Mouse (Mus musculus) neural tube, embryonic 13.5 days (tissue): ENCODE measurements around the gene Fbxl7. TPM values are rescaled to one million over a fixed set of nuclear protein-coding genes. Genes with fewer than 3 reads are reported as not detected.

Experiments
- ATAC-seq: fragments of 200-750 bp; cut with Nextera tagmentation; 2 replicates; pipeline ENCODE4 v1.8.0; 2017; ENCODE audit warnings: low read depth, mild to moderate bottlenecking, moderate TSS enrichment, moderate library complexity
- H3K27ac ChIP-seq: fragments of 300-500 bp; sonication (generic); replicated peaks from 2 replicates; pipeline ENCODE4 v1.5.1; 2015; ENCODE audit warnings: moderate library complexity, mild to moderate bottlenecking, inconsistent platforms
- H3K27me3 ChIP-seq: fragments of 300-500 bp; sonication (generic); 2 replicates; pipeline ENCODE4 v1.6.1; 2015; ENCODE audit warnings: mild to moderate bottlenecking, inconsistent platforms
- H3K36me3 ChIP-seq: fragments of 300-500 bp; sonication (generic); 2 replicates; pipeline ENCODE4 v1.6.1; 2015; ENCODE audit warnings: mild to moderate bottlenecking, inconsistent platforms
- H3K4me1 ChIP-seq: fragments of 300-500 bp; sonication (generic); replicated peaks from 2 replicates; pipeline ENCODE4 v1.6.1; 2015; ENCODE audit warnings: inconsistent platforms
- H3K4me2 ChIP-seq: fragments of 300-500 bp; sonication (generic); 2 replicates; pipeline ENCODE4 v1.6.1; 2015; ENCODE audit warnings: inconsistent platforms, mild to moderate bottlenecking, moderate library complexity
- H3K4me3 ChIP-seq: fragments of 300-500 bp; sonication (generic); 2 replicates; pipeline ENCODE4 v1.5.1; 2015; ENCODE audit warnings: mild to moderate bottlenecking, inconsistent platforms
- H3K9ac ChIP-seq: fragments of 300-500 bp; sonication (generic); 2 replicates; pipeline ENCODE4 v1.6.1; 2015; ENCODE audit warnings: moderate library complexity, mild to moderate bottlenecking, inconsistent platforms
- H3K9me3 ChIP-seq: fragments of 300-500 bp; sonication (generic); 2 replicates; pipeline ENCODE4 v1.6.1; 2016; ENCODE audit warnings: inconsistent platforms
- WGBS: fragments of 180-500 bp; shearing (Covaris S2); methylation state at CpG from one replicate; pipeline ENCODE4 v1.1.7; 2015; 5-methylcytosine and 5-hydroxymethylcytosine counted together
- polyA plus RNA-seq: library from polyadenylated mRNA; unstranded; fragments of >200 nt; fragmentation: Nextera tagmentation; extraction: Ambion mirVana; gene quantifications from 2 replicates; pipeline ENCODE4 v1.2.1, GENCODE M21; 2015

The Fbxl7 gene
- 12.6 and 14.2 TPM in 2 replicates for polyA plus RNA-seq

DNA sequence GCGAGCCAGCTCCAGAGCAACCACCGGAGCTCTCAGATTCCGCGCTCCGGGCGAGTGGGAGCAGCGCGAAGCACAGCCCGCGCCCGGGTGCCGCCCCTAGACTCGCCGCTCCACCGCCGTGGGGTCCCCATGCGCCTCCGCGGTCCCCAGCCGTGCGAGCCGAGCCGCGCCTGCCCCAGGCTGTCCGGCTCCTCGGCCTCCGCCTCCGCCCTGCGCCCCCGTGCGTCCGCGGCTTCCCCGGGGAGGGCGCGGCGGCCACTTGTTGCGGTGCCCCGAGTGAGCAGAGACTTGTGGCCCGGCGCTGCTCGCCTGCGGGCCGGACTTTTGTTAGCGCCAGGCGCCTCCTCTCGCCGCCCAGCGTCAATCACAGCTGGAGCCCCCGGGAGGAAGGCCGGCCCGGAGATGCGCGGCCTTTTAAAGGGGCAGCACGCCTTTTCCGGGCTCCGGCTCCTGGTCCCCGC is at the start of gene Fbxl7:
TSS of gene Fbxl7 (minus strand) at position 330 of the 461 bp plus-strand sequence.
- Histone ChIP-seq H3K4me2 (peak within 1 kb of the TSS; percentile 85), H3K9me3 (no peaks in the 10 kb centered on the region), H3K36me3 (no peaks in the 10 kb centered on the region), H3K9ac (peak within 1 kb of the TSS; percentile 89), H3K27ac (peak within 1 kb of the TSS; percentile 90), H3K4me3 (peak within 1 kb of the TSS; percentile 80), H3K27me3 (no peaks in the 10 kb centered on the region), H3K4me1 (peaks cover 35% of the 10 kb centered on the region)
- peak; percentile 92 for ATAC-seq
- under 1% methylated on average over 49 of the region's 58 CpGs for WGBS

- H3K36me3 ChIP-seq = no peaks in the 10 kb centered on the region
- peaks cover 5% of the 10 kb centered on the region; the same call in 1 of the 2 replicates for H3K9me3 ChIP-seq
- ATAC-seq = no peak
- 82% methylated on average over 2 of the region's 2 CpGs for WGBS
- H3K9ac ChIP-seq = no peak overlapping the region
- H3K4me2 ChIP-seq = no peak overlapping the region
- 0 out of 2 replicates have a peak, but pooled peaks cover 3% of the 10 kb centered on the region for H3K27me3 ChIP-seq
- no peak overlapping the region for H3K27ac ChIP-seq
- no peaks in the 10 kb centered on the region for H3K4me1 ChIP-seq
- no peak overlapping the region for H3K4me3 ChIP-seq
Measured at GRCm38 (mm10) chr15:26922026-26922425, 26.6 kb upstream of the Fbxl7 start.

GRCm38 (mm10) chr15:26913427-26913826 is 18.0 kb upstream of the Fbxl7 start:
- Histone ChIP-seq H3K4me2 (no peak overlapping the region), H3K4me3 (no peak overlapping the region), H3K27me3 (no peaks in the 10 kb centered on the region), H3K36me3 (no peaks in the 10 kb centered on the region), H3K9me3 (peaks cover 4% of the 10 kb centered on the region; the same call in 1 of the 2 replicates), H3K4me1 (no peaks in the 10 kb centered on the region), H3K27ac (no peak overlapping the region), H3K9ac (no peak overlapping the region)
- no peak for ATAC-seq

DNA sequence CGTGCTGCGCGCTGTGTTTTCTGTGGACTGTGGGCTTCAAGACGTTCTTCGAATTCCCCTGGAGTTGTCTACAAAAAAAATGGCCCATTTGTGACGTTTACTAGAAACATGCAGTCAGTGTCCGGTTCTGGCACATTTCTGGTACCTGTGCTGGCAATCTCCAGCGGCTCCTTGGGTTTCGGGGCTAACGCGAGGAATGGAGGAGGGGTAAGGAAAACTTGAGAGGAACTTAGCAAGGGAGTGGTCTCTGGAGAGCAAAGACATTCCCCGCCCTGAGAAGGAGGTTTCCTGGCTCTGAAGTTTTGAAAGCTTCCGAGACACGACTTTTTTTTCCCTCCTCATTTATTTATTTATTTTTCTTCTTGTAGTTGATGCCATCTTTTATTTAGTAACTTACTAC is 381 bp upstream of the Fbxl7 start:
- H3K36me3 ChIP-seq = no peaks in the 10 kb centered on the region
- H3K4me3 ChIP-seq = peak overlapping the region; percentile 80
- WGBS = under 1% methylated on average over 14 of the region's 14 CpGs
- peak overlapping the region; percentile 85 for H3K4me2 ChIP-seq
- H3K27ac ChIP-seq = peak overlapping the region; percentile 90
- H3K4me1 ChIP-seq = peaks cover 35% of the 10 kb centered on the region
- H3K9me3 ChIP-seq = no peaks in the 10 kb centered on the region
- H3K9ac ChIP-seq = peak overlapping the region; percentile 89
- 0 out of 2 replicates have a peak, but pooled peaks have one; percentile 6 for ATAC-seq
- no peaks in the 10 kb centered on the region for H3K27me3 ChIP-seq

- WGBS = 1% methylated on average over 28 of the region's 28 CpGs
- H3K9me3 ChIP-seq = no peaks in the 10 kb centered on the region
- H3K4me2 ChIP-seq = peak overlapping the region; percentile 85
Measured at GRCm38 (mm10) chr15:26894801-26895229, 565 bp downstream of the Fbxl7 start.

GRCm38 (mm10) chr15:26894031-26894655 is 1.2 kb downstream of the Fbxl7 start:
- WGBS = 2% methylated on average over 12 of the region's 12 CpGs
- ATAC-seq = peak; percentile 24; the same call in 1 of the 2 replicates
- no peaks in the 10 kb centered on the region for H3K9me3 ChIP-seq
- peak overlapping the region; percentile 89 for H3K9ac ChIP-seq
- H3K36me3 ChIP-seq = no peaks in the 10 kb centered on the region
- peaks cover 35% of the 10 kb centered on the region for H3K4me1 ChIP-seq
- peak overlapping the region; percentile 85 for H3K4me2 ChIP-seq
- H3K27me3 ChIP-seq = no peaks in the 10 kb centered on the region
- peak overlapping the region; percentile 80 for H3K4me3 ChIP-seq
- H3K27ac ChIP-seq = peak overlapping the region; percentile 90

More at GRCm38 (mm10) chr15:26894801-26895229, 565 bp downstream of the Fbxl7 start:
- Histone ChIP-seq H3K27me3 (no peaks in the 10 kb centered on the region), H3K9ac (peak overlapping the region; percentile 89), H3K36me3 (no peaks in the 10 kb centered on the region), H3K27ac (peak overlapping the region; percentile 90), H3K4me1 (peaks cover 35% of the 10 kb centered on the region), H3K4me3 (peak overlapping the region; percentile 80)
- ATAC-seq = peak; percentile 88

GRCm38 (mm10) chr15:26893136-26893535 is 2.2 kb downstream of the Fbxl7 start:
- WGBS = 61% methylated on average over 4 of the region's 4 CpGs
- peak overlapping the region; percentile 31; the same call in 1 of the 2 replicates for H3K9ac ChIP-seq
- H3K4me2 ChIP-seq = peak overlapping the region; percentile 85
- ATAC-seq = no peak
- H3K4me1 ChIP-seq = peaks cover 35% of the 10 kb centered on the region
- no peaks in the 10 kb centered on the region for H3K27me3 ChIP-seq
- no peaks in the 10 kb centered on the region for H3K9me3 ChIP-seq
- no peak overlapping the region for H3K27ac ChIP-seq
- H3K4me3 ChIP-seq = peak overlapping the region; percentile 80
- no peaks in the 10 kb centered on the region for H3K36me3 ChIP-seq

- no peak for ATAC-seq
- 78% methylated on average over 5 of the region's 5 CpGs for WGBS
- Histone ChIP-seq H3K27me3 (no peaks in the 10 kb centered on the region), H3K27ac (no peak overlapping the region), H3K9ac (no peak overlapping the region), H3K9me3 (no peaks in the 10 kb centered on the region), H3K36me3 (no peaks in the 10 kb centered on the region), H3K4me1 (peaks cover 28% of the 10 kb centered on the region), H3K4me2 (no peak overlapping the region), H3K4me3 (no peak overlapping the region)
Measured at GRCm38 (mm10) chr15:26889971-26890370, 5.4 kb downstream of the Fbxl7 start.

DNA sequence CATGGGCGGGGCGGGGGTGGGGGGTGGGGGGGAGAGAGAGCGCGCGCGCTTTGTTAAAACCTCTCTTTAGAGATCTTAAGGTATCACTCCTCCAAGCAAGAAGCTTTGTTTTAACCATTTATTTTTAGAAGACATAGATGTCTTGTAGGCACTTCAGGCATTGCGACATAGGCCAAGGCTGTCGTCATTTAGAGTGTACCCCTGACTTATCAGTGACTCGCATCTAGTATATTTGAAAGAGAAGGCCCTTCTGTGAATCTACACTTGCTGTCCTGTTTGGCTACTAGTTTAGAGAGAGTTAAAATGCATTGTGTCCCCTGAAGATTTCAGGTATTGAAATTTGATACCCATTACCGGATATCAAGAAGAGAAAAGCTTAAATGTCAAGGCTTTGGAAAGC is 7.2 kb downstream of the Fbxl7 start:
- Histone ChIP-seq H3K4me3 (no peak overlapping the region), H3K4me1 (peaks cover 13% of the 10 kb centered on the region), H3K4me2 (no peak overlapping the region), H3K27me3 (no peaks in the 10 kb centered on the region), H3K9me3 (no peaks in the 10 kb centered on the region), H3K27ac (no peak overlapping the region), H3K9ac (no peak overlapping the region), H3K36me3 (no peaks in the 10 kb centered on the region)
- WGBS = 75% methylated on average over 10 of the region's 10 CpGs
- ATAC-seq = no peak

GRCm38 (mm10) chr15:26885979-26886378 is 9.4 kb downstream of the Fbxl7 start:
- no peaks in the 10 kb centered on the region for H3K9me3 ChIP-seq
- H3K9ac ChIP-seq = no peak overlapping the region
- no peak overlapping the region for H3K4me3 ChIP-seq
- no peak overlapping the region for H3K4me2 ChIP-seq
- no peak for ATAC-seq
- H3K27ac ChIP-seq = no peak overlapping the region
- WGBS = 44% methylated on average over 2 of the region's 2 CpGs
- H3K36me3 ChIP-seq = no peaks in the 10 kb centered on the region
- no peaks in the 10 kb centered on the region for H3K27me3 ChIP-seq
- H3K4me1 ChIP-seq = peaks cover 5% of the 10 kb centered on the region; the same call in 1 of the 2 replicates

- Histone ChIP-seq H3K36me3 (no peaks in the 10 kb centered on the region), H3K27ac (peak overlapping the region; percentile 46), H3K9ac (no peak overlapping the region), H3K4me1 (peaks cover 31% of the 10 kb centered on the region), H3K4me2 (no peak overlapping the region), H3K9me3 (no peaks in the 10 kb centered on the region), H3K4me3 (no peak overlapping the region), H3K27me3 (no peaks in the 10 kb centered on the region)
- 36% methylated on average over 8 of the region's 8 CpGs for WGBS
- peak; percentile 77 for ATAC-seq
Measured at GRCm38 (mm10) chr15:26880212-26880956, 15.0 kb downstream of the Fbxl7 start.

DNA sequence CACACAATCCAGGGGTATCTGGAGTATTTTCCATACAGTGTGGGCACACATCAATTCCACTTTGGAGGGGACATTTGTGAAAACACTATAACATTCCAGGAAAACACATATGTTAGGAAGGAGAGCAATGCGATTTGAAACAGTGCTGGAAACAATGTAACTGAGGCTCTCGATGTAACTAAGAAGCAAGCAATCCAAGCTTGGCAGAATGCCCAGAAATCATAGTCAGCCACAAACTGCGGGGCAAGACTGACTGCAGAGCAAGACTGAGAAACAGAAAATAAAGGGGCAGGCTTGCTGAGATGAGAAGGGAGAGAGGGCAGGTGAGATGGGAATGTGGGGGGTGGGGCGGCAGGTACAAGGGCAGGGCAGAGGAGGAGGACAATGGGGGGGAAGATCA is 19.7 kb downstream of the Fbxl7 start:
- 0 out of 2 replicates have a peak, but pooled peaks have one; percentile 23 for ATAC-seq
- no peaks in the 10 kb centered on the region for H3K36me3 ChIP-seq
- no peaks in the 10 kb centered on the region for H3K27me3 ChIP-seq
- no peak overlapping the region for H3K9ac ChIP-seq
- no peak overlapping the region for H3K4me2 ChIP-seq
- H3K4me3 ChIP-seq = no peak overlapping the region
- peaks cover 55% of the 10 kb centered on the region for H3K4me1 ChIP-seq
- H3K27ac ChIP-seq = peak overlapping the region; percentile 62
- no peaks in the 10 kb centered on the region for H3K9me3 ChIP-seq
- 29% methylated on average over 4 of the region's 4 CpGs for WGBS
